Mouse (Mus musculus): Measurements from ENCODE around the gene Olfr320. TPM values are rescaled to one million over a fixed set of nuclear protein-coding genes. Genes with fewer than 3 reads are reported as not detected.

Gene Olfr320
- polyA plus RNA-seq (2012; rRNA removed), result not detected in 2 replicates

GRCm38 (mm10) chr11:58680799-58681198, at the start of gene Olfr320:
Gene Olfr320 (plus strand): TSS chr11:58681099.

GRCm38 (mm10) chr11:58640272-58640867, 40.5 kb upstream of the Olfr320 start, which contains the start of gene Trim58:
Gene Trim58 (plus strand): TSS chr11:58640465.

GRCm38 (mm10) chr11:58658596-58658995, 22.3 kb upstream of the Olfr320 start, which contains the start of gene Olfr322:
Gene Olfr322 (plus strand): TSS chr11:58658782.

GRCm38 (mm10) chr11:58698862-58699261, 18.0 kb downstream of the Olfr320 start, which contains the start of gene Olfr319:
Gene Olfr319 (plus strand): TSS chr11:58699162.

GRCm38 (mm10) chr11:58723914-58724313, 43.0 kb downstream of the Olfr320 start, which contains the start of gene Olfr318:
Gene Olfr318 (minus strand): TSS chr11:58724014.

Other genes starting within 250 kb of the Olfr320 start
- not detected in 2 replicates for gene Gm12253, start 248.5 kb upstream of the Olfr320 start, polyA plus RNA-seq (2012; rRNA removed)
- not detected in 2 replicates for gene Lypd9, start 228.2 kb upstream of the Olfr320 start, polyA plus RNA-seq (2012; rRNA removed)
- not detected in 2 replicates for gene Olfr30, start 218.8 kb upstream of the Olfr320 start, polyA plus RNA-seq (2012; rRNA removed)
- gene Olfr332, start 188.5 kb upstream of the Olfr320 start, polyA plus RNA-seq (2012; rRNA removed), result not detected in 2 replicates
- gene Olfr331, start 178.5 kb upstream of the Olfr320 start, polyA plus RNA-seq (2012; rRNA removed), result not detected in 2 replicates
- not detected in 2 replicates for gene Olfr330, start 146.3 kb upstream of the Olfr320 start, polyA plus RNA-seq (2012; rRNA removed)
- gene Olfr329-ps, start 134.7 kb upstream of the Olfr320 start, polyA plus RNA-seq (2012; rRNA removed), result not detected in 2 replicates
- gene Olfr328, start 125.5 kb upstream of the Olfr320 start, polyA plus RNA-seq (2012; rRNA removed), result not detected in 2 replicates
- not detected in 2 replicates for gene Olfr224, start 110.5 kb upstream of the Olfr320 start, polyA plus RNA-seq (2012; rRNA removed)
- gene Olfr325, start 103.4 kb upstream of the Olfr320 start, polyA plus RNA-seq (2012; rRNA removed), result not detected in 2 replicates
- not detected in 2 replicates for gene Olfr324, start 86.0 kb upstream of the Olfr320 start, polyA plus RNA-seq (2012; rRNA removed)
- 116 and 121 TPM in 2 replicates for gene 2210407C18Rik, start 65.0 kb upstream of the Olfr320 start, polyA plus RNA-seq (2012; rRNA removed)
- 0.03 TPM in 1 of 2 replicates, not detected in the other for gene Olfr323, start 50.6 kb upstream of the Olfr320 start, polyA plus RNA-seq (2012; rRNA removed)
- 0.11 and 0.27 TPM in 2 replicates for gene Trim58, start 40.6 kb upstream of the Olfr320 start, polyA plus RNA-seq (2012; rRNA removed)
- gene Olfr322, start 22.3 kb upstream of the Olfr320 start, polyA plus RNA-seq (2012; rRNA removed), result not detected in 2 replicates
- gene Olfr319, start 18.1 kb downstream of the Olfr320 start, polyA plus RNA-seq (2012; rRNA removed), result not detected in 2 replicates
- not detected in 2 replicates for gene Olfr318, start 42.9 kb downstream of the Olfr320 start, polyA plus RNA-seq (2012; rRNA removed)
- not detected in 2 replicates for gene Olfr317, start 58.1 kb downstream of the Olfr320 start, polyA plus RNA-seq (2012; rRNA removed)
- not detected in 2 replicates for gene Olfr316, start 71.6 kb downstream of the Olfr320 start, polyA plus RNA-seq (2012; rRNA removed)
- gene Olfr315, start 92.1 kb downstream of the Olfr320 start, polyA plus RNA-seq (2012; rRNA removed), result not detected in 2 replicates
- gene Olfr314, start 101.9 kb downstream of the Olfr320 start, polyA plus RNA-seq (2012; rRNA removed), result not detected in 2 replicates
- gene Fam183b, start 120.9 kb downstream of the Olfr320 start, polyA plus RNA-seq (2012; rRNA removed), result 0.26 and 0.61 TPM in 2 replicates
- gene Olfr313, start 133.9 kb downstream of the Olfr320 start, polyA plus RNA-seq (2012; rRNA removed), result not detected in 2 replicates
- gene Olfr312, start 148.1 kb downstream of the Olfr320 start, polyA plus RNA-seq (2012; rRNA removed), result not detected in 2 replicates
- not detected in 2 replicates for gene Olfr311, start 158.2 kb downstream of the Olfr320 start, polyA plus RNA-seq (2012; rRNA removed)
- gene Gm12258, start 166.1 kb downstream of the Olfr320 start, polyA plus RNA-seq (2012; rRNA removed), result 0.38 and 0.61 TPM in 2 replicates
- gene 2810021J22Rik, start 186.1 kb downstream of the Olfr320 start, polyA plus RNA-seq (2012; rRNA removed), result 1.1 and 1.4 TPM in 2 replicates
- gene Zfp39, start 223.1 kb downstream of the Olfr320 start, polyA plus RNA-seq (2012; rRNA removed), result 0.11 and 0.12 TPM in 2 replicates
- gene Btnl10, start 236.8 kb downstream of the Olfr320 start, polyA plus RNA-seq (2012; rRNA removed), result not detected in 2 replicates

All from stomach, adult 2 months (tissue).